Mouse (Mus musculus) B cell, adult 2 months (primary cell): ENCODE data around the gene Oas1f.
"Not testable (repeated sequence)": the region's sequence is repeated elsewhere in the genome, so short reads cannot be mapped to it uniquely, and the experiment has no call there.

ENCODE experiments used
- DNase-seq, 2 experiments: peaks; one replicate each; pipeline ENCODE4 v3.0.0; 2022

The Oas1f gene

GRCm38 (mm10) chr5:120871469-120871868 lies 24.3 kb downstream of the Oas1f start:
- DNase-seq: no peak

DNA sequence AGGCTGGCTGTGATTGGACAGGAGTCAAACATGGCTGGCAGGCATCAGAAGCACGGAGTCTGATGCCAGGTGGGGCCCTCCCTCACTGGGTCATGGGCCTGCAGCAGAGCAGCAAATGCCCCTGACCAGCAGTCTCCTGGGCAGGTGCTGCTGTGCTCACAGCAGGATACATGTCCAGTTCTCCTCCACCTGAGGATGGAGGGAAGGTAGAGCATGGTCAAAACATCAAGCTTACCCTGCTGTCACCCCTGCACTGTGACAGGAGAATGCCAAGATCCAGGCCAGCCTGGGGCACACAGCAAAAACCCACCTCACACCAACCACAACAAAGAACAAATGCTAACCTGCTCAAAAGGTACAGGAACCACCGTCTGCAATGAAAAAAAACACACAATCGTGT lies 29.7 kb downstream of the Oas1f start:
- DNase-seq: not testable (repeated sequence)

DNA sequence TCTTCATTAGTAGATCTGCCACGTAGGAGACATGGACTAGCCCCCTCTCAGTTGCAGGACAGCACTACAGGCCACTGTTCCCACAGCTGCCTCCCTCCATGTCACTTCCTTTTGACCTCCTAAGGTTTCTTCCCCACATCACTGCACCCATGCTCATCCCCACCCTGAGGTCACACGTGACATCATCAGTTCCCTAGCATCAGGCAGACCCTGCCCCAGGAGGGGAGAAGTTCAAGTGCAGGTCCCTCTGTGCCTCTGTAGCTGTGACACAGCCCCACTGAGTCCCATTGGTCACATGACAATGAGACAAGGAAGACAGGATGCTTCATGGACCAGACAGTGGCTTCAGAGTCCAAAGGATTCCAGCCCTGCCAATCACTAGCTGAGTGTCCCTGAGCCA lies 30.2 kb downstream of the Oas1f start:
- DNase-seq: not testable (repeated sequence)

DNA sequence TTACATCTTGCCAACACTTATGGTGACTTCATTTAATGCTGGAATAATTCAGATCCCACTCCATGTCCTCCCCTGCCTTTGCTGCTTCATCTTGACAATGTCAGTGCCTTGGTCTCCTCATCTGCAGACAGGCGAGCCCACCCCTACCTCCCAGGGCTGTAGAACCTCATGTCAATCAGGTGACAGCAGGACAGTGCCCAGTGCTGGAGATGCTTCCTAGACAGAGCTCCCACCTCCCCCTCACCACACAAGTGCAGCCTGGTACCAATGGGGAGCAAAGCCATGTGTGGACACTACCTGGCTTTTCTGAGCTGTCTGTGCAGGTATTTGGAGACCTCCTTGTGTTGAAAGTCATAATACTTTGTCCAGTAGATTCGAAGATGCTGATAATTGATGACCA lies 31.6 kb downstream of the Oas1f start:
- not testable (repeated sequence) for DNase-seq

DNA sequence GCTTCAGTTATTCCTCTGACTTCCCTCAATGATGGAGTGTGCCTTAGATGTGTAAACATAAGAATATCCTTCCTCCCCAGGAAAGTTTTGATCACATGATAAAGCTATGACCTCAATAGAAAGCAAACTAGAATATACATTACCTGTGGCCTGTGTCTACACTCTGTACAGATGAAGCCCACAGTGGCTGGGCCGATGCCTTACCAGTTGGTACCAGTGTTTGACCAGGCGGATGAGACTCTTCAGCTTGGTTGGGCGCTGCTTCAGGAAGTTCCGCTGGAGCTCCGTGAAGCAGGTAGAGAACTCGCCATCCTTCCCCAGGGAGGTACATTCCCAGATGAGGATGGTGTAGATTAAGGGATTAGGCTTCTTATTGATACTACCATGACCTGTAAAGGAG lies 34.5 kb downstream of the Oas1f start:
- not testable (repeated sequence) for DNase-seq

DNA sequence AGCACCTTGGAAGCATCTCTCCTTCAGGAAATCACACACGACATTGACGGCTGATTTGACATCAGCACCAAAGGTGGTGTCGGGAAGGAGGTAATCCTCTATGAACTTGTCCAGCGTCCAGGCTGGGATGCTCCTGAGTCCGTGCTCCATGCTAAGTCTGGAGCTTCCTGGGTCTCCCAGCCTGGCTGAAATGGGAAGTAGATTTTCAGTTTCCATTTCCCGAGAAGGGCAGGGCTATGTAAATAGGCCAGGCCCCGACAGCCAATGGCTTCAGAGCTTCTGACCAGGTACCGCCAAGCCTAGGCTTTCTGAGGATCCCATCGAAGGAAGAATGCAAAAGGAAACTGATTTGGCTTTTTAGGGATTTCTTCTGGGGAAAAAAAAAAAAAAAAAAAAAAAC lies 40.2 kb downstream of the Oas1f start, which contains the start of gene Oas1g:
Oas1g (minus strand) TSS at position 201 of the 400 bp plus-strand sequence.
- not testable (repeated sequence) for DNase-seq

DNA sequence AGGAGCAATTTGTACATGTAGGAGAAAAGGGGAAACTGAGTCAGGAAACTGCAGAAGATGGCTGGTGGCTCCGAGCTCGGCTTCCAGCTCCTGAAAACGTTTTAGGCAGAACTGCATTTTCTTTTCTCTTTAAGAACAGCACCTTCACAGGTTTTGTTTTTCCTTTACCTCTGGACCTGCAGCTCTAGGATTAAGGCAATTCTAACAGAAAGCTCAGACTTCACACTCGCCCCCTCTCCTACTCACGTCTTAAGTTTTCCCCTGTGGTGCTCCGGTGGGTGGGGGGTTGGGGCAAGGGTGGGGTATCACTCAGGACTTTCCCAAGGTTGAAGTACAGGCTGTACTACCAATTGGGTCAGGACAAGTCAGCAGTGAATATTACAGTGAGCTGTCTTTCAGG lies 40.7 kb downstream of the Oas1f start:
- DNase-seq: no peak

DNA sequence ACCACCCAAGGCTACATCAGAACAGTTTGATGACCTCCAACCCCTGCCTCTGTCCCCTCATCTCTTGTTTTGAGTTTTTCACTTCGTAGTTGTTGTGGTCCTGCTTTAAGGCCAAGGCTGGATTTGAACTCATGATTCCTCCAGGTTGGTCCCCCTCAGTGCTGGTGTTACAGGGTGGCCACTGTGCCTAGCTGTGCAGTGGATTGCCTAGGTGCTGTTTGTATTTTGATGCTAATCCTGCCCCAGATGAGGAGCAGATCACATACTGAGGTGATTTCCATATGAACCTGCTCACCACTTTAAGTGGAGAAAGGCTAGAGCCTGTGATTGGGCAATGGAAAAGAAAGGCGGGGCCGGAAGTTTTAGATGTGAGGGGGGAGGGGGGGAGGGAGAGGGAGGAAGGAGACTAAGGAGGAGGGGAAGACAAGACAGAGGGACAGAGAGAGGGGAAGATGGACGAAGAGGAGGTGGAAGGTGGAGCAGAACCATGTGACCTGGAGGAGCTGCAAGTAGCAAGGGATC lies 41.2 kb downstream of the Oas1f start:
- DNase-seq: not testable (repeated sequence)

- DNase-seq: no peak
Observed at GRCm38 (mm10) chr5:120890026-120890425, 42.9 kb downstream of the Oas1f start.

DNA sequence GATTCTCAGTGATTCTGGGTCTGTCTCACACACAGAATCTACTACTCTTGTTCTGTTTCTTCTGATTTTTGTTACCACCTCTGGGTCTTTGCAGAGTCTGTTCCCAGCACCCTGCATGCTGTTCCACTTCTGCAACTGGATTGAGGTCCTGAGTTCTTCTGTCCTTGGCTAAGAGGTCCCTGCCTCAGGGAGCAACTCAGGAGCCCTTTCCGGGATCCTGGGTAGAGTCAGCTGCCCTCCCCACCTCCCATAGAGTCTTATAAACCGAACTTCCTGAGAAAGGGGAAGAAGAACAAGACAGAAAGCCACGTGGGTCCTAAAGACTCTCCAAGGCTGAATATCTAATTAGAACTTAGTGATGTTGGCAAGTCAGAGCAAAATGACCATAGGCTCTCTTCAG lies 43.8 kb downstream of the Oas1f start:
- DNase-seq: no peak

DNA sequence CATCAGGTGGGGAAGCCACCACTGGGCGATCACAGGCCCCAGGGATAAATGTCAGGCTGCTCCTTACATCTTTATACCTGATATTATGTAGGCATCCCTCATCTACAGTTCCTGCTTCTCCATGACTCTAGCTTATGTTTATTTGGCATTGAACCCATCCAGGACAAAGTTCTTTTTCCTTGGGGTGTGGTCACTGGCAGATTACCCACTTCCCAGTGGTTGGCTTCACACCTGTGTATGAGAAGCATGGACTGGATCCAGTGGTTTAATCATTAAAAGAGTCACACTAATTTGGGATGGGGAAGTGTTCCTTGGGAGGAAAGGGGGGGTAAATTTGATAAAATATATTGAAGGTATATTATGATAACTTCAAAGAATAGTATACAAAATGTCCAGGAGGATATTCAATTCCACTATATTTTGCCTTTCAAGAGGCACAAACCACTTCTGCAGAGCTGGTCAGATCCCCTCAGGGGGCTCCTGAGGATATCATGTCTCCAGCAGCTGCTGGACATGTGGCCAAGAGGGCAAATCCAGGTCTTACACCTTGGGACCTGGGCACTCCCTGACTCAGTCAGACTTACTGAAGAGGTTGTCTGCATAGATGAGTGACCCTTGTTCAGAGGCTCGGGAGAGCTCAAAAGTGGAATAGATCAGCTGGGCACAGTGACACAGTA lies 44.5 kb downstream of the Oas1f start:
- not testable (repeated sequence) for DNase-seq

DNA sequence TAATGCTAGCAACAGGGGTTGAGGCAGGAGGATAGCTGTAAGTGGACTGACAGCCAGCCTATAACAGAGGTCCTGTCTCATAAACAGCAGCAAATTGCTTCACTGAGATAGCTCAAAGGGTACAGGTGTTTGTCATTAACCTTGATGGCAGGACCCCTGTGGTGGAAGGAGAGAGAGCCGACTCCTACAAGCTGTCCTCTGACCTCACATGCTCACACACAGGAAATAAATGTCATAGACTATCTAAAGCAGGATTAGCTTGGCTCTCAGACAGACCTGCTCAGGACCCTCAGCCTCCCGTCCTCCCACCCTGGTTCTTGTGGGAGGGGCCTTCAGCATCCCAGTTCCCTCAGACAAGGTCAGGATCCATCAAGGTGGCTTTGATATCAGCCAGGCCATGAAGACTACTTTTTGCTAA lies 45.1 kb downstream of the Oas1f start:
- DNase-seq: no peak

GRCm38 (mm10) chr5:120893866-120894265 lies 46.7 kb downstream of the Oas1f start:
- DNase-seq: not testable (repeated sequence)

- DNase-seq: not testable (repeated sequence)
Observed at GRCm38 (mm10) chr5:120894692-120895091, 47.5 kb downstream of the Oas1f start.

- no peak for DNase-seq
Observed at GRCm38 (mm10) chr5:120895231-120895900, 48.2 kb downstream of the Oas1f start.

DNA sequence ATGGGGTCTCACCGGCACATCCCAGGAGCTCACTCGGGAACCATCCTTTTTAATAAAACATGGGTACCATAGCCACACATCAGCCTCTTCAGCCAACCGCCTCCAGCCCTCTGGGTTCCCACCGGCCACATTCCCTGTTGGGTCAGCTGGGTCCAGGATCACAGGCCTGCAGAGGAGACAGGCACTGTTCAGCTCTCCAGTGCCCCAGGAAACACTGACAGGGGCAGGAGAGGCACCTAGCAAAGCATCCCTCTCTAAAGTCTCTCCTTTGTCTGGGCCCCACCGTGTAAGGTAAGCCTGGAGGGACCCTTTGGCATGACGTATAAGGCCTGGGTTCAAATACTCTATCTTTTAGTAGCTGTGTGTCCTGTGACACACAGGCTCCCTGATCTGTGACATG lies 51.1 kb downstream of the Oas1f start:
- DNase-seq: no peak

- DNase-seq: no peak
Observed at GRCm38 (mm10) chr5:120898726-120899125, 51.6 kb downstream of the Oas1f start.

- DNase-seq: no peak
Observed at GRCm38 (mm10) chr5:120900666-120901065, 53.5 kb downstream of the Oas1f start.

- DNase-seq: no peak
Observed at GRCm38 (mm10) chr5:120902056-120902455, 54.9 kb downstream of the Oas1f start.

- DNase-seq: not testable (repeated sequence)
Observed at GRCm38 (mm10) chr5:120906791-120907733, 59.9 kb downstream of the Oas1f start, which contains the start of gene Oas1a. Gene Oas1a, minus strand, starts transcription at chr5:120907521.
